Mouse (Mus musculus): ENCODE results near the gene Arhgap33. TPM values are rescaled to one million over a fixed set of nuclear protein-coding genes. Genes with fewer than 3 reads are reported as not detected.
A peak's percentile ranks its signal among the peaks of the same experiment; 100 is the strongest.

The Arhgap33 gene
- total RNA-seq (2014; fragmentation: Nextera tagmentation) (32.6 and 47.6 TPM in 2 replicates), total RNA-seq (2017) (4.6 and 15.1 TPM in 2 replicates)

DNA sequence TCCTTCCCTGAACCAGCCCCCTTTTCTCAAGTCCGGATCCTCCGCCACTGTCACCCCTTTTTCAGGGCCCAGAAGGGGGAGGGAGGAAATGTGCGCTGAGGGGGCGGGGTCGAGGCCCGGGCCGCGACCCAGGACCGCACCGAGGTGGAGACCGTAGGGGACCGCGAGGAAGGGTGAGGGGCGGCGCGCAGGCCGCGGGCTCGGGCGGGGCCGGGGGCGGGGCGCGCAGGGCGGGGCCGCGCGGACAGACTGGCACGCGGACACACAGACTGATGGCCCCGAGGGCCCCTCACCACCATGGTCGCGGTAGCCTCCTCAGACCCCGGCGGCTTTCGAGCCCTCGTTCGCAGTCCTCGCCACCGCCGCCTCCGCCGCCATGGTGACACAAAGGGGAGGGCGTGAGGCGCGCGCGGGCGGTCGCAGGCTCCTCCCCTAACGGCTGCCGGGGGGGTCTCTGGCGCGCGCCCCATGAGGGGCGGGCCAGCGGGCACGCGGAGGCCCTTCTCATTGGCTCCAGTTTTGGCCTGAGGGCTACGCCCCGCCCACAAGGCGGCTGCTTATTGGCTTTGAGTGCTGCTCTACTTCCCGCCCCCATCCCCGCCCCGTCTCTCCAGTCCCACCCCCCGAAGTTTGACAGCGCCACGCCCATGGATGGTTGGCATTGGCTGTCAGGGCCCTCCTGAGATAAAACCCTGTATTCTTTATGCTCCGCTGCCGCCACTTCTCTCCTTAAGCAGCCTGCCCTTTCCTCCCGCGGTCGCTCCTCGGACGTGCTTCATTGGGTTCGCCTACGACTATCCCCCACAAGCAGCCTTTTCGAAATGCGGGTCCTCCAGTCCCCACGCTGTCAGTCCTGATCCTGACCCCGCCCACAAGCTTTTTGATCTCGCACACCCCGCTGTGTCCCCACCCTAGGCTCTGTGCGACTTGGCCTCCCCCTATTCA lies at the start of gene Arhgap33:
Gene Arhgap33, minus strand, starts transcription at position 428 of the 945 bp plus-strand sequence.
- peak; percentile 87 for ATAC-seq (replicated peaks; ENCODE audit: low FRiP score, low TSS enrichment, poor library complexity, severe bottlenecking)

- no peak for ATAC-seq (replicated peaks; ENCODE audit: low FRiP score, low TSS enrichment, poor library complexity, severe bottlenecking)
Observed at GRCm38 (mm10) chr7:30584339-30584738, 49.5 kb upstream of the Arhgap33 start.

GRCm38 (mm10) chr7:30581547-30581946 lies 46.7 kb upstream of the Arhgap33 start:
- ATAC-seq (replicated peaks; ENCODE audit: low FRiP score, low TSS enrichment, poor library complexity, severe bottlenecking) = no peak

DNA sequence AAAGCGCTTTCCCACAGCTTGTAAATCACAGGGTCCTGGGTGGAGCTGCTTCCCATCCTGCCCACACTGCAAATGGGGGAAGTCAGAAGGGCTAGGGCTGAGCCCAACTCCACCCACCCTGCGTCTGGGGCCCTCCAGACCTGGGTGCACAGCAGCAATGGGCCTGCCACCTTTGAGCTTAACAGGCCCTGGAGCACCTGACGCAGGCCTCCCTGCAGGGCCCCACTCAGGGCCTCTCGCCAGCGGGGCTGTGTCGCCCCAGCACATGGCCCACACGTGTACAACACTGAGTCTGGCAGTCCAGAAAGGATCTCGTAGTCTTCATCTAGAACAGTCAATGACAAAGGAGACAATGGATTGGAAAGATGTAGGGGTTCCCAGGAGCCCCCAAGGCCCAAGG lies 45.1 kb upstream of the Arhgap33 start:
- ATAC-seq (replicated peaks; ENCODE audit: low FRiP score, low TSS enrichment, poor library complexity, severe bottlenecking) = no peak

DNA sequence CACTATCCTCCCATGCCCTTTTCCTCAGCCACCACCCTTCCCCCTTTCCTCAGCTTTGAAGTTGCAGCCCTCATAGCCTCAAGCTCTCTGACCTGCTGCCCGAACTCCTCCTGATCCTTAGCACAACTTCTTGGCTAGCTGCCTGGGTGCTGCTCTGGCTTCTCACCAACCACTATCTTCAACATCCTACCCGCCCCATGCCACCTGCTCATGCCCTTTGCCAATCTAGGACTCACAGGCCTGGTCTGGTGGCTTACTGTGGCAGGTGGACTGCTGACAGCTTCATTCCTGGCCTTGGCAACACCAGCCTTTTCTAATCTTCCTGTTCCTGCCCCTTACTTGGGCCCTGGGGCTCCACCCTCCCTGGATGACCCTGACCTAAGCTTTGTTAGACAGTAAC lies 38.1 kb upstream of the Arhgap33 start:
- ATAC-seq (replicated peaks; ENCODE audit: low FRiP score, low TSS enrichment, poor library complexity, severe bottlenecking) = peak; percentile 86

DNA sequence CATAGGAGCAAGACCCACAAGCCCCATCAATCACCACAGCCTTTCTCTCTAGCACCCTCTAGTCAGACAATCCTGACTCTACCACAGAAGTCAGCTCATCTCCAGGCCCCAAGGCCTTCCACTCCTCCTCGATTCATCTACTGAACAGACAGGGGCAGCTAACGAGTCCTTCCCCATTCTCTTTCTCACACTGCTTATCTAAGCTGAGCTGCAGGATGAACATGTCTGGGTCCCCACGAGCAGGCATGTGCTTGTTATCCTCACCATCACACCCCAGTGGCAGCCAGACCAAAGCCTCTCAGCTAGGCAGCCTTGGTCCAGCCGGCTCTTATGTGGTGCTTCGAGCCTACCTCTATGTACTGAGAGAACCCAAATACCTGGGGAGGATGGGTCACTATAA lies 37.5 kb upstream of the Arhgap33 start:
- peak; percentile 69 for ATAC-seq (replicated peaks; ENCODE audit: low FRiP score, low TSS enrichment, poor library complexity, severe bottlenecking)

DNA sequence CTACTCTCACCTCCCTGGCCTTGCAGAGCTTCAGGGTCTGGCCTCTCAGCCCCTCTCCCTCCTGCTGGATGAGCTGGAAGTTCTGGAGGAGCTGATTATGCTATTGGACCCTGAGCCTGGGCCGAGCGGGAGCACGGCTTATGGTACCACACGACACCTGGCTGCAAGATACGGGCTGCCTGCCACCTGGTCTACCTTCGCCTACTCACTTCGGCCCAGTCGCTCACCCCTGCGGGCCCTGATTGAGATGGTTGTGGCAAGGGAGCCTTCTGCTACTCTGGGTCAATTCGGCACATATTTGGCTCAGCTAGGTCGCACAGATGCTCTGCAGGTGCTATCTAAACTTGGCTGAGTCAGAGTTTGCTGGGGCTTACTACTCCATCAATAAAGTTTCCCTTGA lies 32.7 kb upstream of the Arhgap33 start:
- ATAC-seq (replicated peaks; ENCODE audit: low FRiP score, low TSS enrichment, poor library complexity, severe bottlenecking) = no peak

DNA sequence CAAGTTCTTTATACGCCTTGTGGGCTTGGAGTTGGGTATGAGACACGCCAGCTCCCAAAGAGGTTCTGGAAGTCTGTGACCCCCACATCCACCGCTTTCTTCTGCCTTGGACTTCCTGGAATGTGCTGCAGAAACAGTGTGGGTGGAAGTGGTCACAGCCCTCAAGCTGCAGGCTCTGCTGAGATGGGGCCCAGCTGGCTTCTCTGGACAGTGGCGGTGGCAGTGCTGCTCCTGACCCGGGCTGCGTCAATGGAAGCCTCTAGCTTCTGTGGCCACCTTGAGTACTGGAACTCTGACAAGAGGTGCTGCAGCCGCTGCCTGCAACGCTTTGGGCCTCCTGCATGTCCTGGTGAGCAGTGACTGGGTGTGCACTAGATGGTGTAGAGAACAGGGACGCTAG lies 31.2 kb upstream of the Arhgap33 start:
- no peak for ATAC-seq (replicated peaks; ENCODE audit: low FRiP score, low TSS enrichment, poor library complexity, severe bottlenecking)

DNA sequence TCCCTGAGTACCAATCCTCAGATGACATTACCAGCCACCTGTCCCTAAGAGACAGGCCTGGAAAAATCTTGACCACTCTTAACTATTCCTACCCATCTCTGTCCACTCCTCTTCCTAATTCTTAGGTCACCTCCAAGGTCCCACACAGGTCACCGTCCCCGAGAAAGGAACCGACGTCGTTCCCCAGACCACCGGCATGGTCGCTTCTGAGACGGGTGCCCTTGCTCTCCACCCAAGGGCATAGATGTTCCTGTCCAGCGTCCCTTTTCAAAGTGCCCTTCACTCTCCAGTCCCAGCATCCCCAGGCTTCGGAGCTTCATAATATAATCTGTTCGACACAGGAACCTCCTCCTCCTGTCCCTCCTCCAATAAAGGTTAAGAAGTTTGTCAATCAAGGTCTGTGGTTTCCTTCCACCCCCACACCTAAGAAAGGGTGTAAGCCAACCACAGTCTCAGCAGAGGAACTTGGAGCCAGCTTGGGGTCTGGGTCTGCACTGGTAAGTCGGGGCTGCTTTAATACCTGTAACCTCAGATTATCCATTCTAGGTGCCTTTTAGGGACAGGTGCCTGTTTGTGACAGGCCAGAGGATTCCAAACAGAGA lies 30.2 kb upstream of the Arhgap33 start, which contains the start of gene Igflr1:
Gene Igflr1, plus strand, starts transcription at position 458 of the 602 bp plus-strand sequence.
- ATAC-seq (replicated peaks; ENCODE audit: low FRiP score, low TSS enrichment, poor library complexity, severe bottlenecking) = no peak

GRCm38 (mm10) chr7:30563906-30564280 lies 29.0 kb upstream of the Arhgap33 start:
- no peak for ATAC-seq (replicated peaks; ENCODE audit: low FRiP score, low TSS enrichment, poor library complexity, severe bottlenecking)

- ATAC-seq (replicated peaks; ENCODE audit: low FRiP score, low TSS enrichment, poor library complexity, severe bottlenecking) = peak; percentile 70
Observed at GRCm38 (mm10) chr7:30563117-30563905, 28.5 kb upstream of the Arhgap33 start, which contains the start of the genes U2af1l4, Gm49396 and Psenen. TSS of gene U2af1l4 (plus strand) at chr7:30563301. TSS of gene Gm49396 (plus strand) at chr7:30563344. TSS of gene Psenen (minus strand) at chr7:30563627.

DNA sequence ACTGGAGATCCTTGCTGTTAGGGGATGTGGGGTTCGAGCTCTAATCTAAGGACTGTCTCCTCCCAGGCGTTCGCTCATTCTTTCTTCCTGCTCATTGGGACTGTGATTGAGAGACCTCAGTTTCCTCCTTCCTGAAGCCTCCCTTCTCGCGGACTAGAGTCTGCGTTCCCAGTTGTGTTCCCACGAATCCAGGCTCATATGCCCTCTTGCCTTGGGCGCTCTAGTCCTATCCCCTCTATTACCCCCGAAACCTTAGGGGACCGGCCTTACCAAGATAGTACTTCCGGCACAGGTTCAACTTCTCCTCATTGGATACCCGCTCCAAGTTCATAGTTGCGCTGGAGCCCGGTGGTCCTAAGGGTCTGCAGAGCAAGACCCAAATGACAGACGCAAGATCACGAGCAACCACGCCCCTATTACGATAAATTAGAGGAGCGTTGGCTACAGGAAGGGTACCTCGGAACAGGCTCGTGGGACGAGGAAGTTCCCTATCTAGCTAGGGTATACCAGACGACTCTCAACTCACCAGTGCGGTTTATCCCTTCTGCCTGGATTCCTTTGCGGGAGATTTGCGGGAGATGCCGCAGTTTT lies 27.8 kb upstream of the Arhgap33 start:
- no peak for ATAC-seq (replicated peaks; ENCODE audit: low FRiP score, low TSS enrichment, poor library complexity, severe bottlenecking)

DNA sequence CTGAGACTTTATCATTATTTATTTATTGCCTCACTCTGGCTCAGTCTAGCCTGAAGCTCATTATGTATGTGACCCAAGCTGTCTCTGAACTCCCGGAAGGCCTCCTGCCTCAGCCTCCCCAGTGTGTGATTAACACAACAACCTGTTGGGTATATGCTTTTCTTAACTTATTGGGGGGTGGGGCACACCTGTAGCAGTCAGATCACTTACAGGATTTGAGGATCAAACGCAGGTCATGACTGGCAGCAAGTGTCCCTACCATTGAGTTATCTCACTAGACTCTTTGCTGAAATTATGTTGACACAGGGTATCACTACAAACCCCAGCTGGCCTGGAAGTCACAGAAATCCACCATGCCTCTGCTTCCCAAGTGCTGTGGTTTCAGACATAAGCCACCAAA lies 25.4 kb upstream of the Arhgap33 start:
- ATAC-seq (replicated peaks; ENCODE audit: low FRiP score, low TSS enrichment, poor library complexity, severe bottlenecking) = no peak

GRCm38 (mm10) chr7:30559443-30559954 lies 24.6 kb upstream of the Arhgap33 start, which contains the start of gene Lin37:
TSS of gene Lin37 (minus strand) at chr7:30559838.
- peak; percentile 77 for ATAC-seq (replicated peaks; ENCODE audit: low FRiP score, low TSS enrichment, poor library complexity, severe bottlenecking)

DNA sequence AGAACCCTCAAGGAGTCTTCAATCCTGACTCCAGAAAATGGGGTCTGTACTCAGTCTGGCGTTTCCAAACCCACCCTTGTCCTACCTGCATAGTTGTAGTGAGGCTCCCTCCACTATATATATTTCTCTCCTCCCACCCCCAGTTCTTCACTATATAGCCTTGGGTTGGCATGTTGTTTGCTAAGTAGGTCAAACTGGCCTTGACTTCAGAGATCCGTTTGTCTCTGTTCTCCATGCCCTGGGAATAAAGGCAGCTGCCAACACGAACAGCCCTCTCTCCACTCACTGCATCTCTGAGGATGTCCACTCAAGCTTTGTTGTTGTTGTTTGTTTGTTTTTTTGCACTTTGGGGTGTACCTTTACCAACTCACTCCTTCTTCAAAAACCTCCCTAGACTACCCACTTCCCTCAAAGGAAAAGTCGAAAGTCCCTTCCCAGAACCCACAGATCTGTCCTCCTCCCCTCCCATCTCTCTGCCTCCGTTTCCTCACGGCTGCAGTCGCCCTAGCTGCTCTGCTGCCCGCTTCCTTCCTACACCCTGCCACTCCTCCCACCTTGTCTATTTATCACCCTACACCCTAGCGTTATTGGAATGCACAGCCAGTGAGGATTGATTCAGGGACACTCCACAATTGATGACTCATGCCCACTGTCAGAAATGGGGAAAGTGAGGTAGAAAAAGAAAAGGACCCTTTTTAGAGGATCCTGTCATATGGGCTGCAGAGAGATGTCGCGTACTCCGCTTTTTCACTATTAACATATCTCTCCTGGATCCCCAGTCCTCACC lies 24.0 kb upstream of the Arhgap33 start:
- ATAC-seq (replicated peaks; ENCODE audit: low FRiP score, low TSS enrichment, poor library complexity, severe bottlenecking) = no peak

DNA sequence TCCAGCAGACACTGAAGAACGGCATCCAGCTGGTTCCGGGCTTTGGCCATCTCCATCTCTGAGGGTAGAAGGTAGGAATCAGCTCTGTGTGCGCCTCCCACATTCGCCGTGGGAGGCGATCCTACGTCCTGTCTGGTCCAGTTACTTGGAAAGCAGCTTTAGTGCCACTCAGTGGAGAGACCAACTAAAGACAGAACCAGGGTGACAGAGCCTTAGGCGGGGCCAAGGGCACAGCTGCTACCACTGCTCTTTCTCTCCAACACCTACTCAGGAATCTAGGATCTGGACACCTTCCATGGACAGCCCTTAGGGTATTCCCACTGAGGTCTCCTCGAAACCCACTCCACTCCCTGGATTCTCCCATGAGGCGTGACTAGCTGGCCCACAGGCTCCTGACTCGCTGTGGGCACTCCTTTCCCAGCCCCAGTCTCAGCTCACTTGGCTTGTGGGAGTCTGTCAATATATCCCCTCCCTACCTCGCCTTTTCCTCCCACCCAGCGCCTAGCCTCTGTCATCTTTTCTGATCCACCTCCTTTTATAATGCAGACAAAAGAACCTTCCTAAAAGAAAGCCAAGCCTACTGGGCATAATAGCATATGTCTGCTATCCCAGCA lies 23.1 kb upstream of the Arhgap33 start:
- ATAC-seq (replicated peaks; ENCODE audit: low FRiP score, low TSS enrichment, poor library complexity, severe bottlenecking) = no peak

- ATAC-seq (replicated peaks; ENCODE audit: low FRiP score, low TSS enrichment, poor library complexity, severe bottlenecking) = no peak
Observed at GRCm38 (mm10) chr7:30556894-30557536, 22.2 kb upstream of the Arhgap33 start.
